Mouse (Mus musculus) kidney, embryonic 15.5 days (tissue): Measurements from ENCODE around the gene Stra6. TPM values are rescaled to one million over a fixed set of nuclear protein-coding genes. Genes with fewer than 3 reads are reported as not detected.

ENCODE experiments used
- ATAC-seq: fragments of 200-750 bp; cut with Nextera tagmentation; replicated peaks from 2 replicates; pipeline ENCODE4 v1.8.0; 2017; ENCODE audit warnings: moderate TSS enrichment; ENCODE audit not compliant: low FRiP score
- H3K27ac ChIP-seq: fragments of 300-500 bp; sonication (generic); 2 replicates; pipeline ENCODE4 v1.5.1; 2015; ENCODE audit warnings: mild to moderate bottlenecking, inconsistent platforms
- H3K27me3 ChIP-seq: fragments of 300-500 bp; sonication (generic); 2 replicates; pipeline ENCODE4 v1.6.1; 2015; ENCODE audit warnings: inconsistent platforms
- H3K36me3 ChIP-seq: fragments of 300-500 bp; sonication (generic); 2 replicates; pipeline ENCODE4 v1.6.1; 2015; ENCODE audit warnings: inconsistent platforms
- H3K4me1 ChIP-seq: fragments of 300-500 bp; sonication (generic); 2 replicates; pipeline ENCODE4 v1.6.1; 2015; ENCODE audit warnings: inconsistent platforms
- H3K4me2 ChIP-seq: fragments of 300-500 bp; sonication (generic); 2 replicates; pipeline ENCODE4 v1.6.1; 2015; ENCODE audit warnings: moderate library complexity, mild to moderate bottlenecking, inconsistent platforms
- H3K4me3 ChIP-seq: fragments of 300-500 bp; sonication (generic); replicated peaks from 2 replicates; pipeline ENCODE4 v1.5.1; 2015; ENCODE audit warnings: mild to moderate bottlenecking, inconsistent platforms
- H3K9ac ChIP-seq: fragments of 300-500 bp; sonication (generic); 2 replicates; pipeline ENCODE4 v1.6.1; 2015; ENCODE audit warnings: mild to moderate bottlenecking, inconsistent platforms
- H3K9me3 ChIP-seq: fragments of 300-500 bp; sonication (generic); replicated peaks from 2 replicates; pipeline ENCODE4 v1.6.1; 2016; ENCODE audit warnings: inconsistent platforms
- WGBS: fragments of 180-500 bp; shearing (Covaris S2); methylation state at CpG from one replicate; pipeline ENCODE4 v1.1.7; 2015; ENCODE audit warnings: mixed read lengths; 5-methylcytosine and 5-hydroxymethylcytosine counted together
- polyA plus RNA-seq: library from polyadenylated mRNA; unstranded; fragments of >200 nt; fragmentation: Nextera tagmentation; extraction: Ambion mirVana; gene quantifications from 2 replicates; pipeline ENCODE4 v1.2.1, GENCODE M21; 2015

The Stra6 gene
- polyA plus RNA-seq, 1 experiment from 2014 or later: 29.7 TPM

GRCm38 (mm10) chr9:58116024-58116651, 52.5 kb downstream of the Stra6 start:
- Histone ChIP-seq H3K9ac (0 out of 2 replicates have a peak overlapping the region, but pooled peaks have one; percentile 8), H3K36me3 (no peaks in the 10 kb centered on the region), H3K27ac (peak overlapping the region; percentile 63), H3K9me3 (no peaks in the 10 kb centered on the region), H3K27me3 (peaks cover 12% of the 10 kb centered on the region; the same call in 1 of the 2 replicates), H3K4me1 (peaks cover 64% of the 10 kb centered on the region), H3K4me3 (no peak overlapping the region), H3K4me2 (no peak overlapping the region)
- 33% methylated on average over 7 of the region's 7 CpGs for WGBS
- ATAC-seq: no peak; the same call in 1 of the 2 replicates

GRCm38 (mm10) chr9:58118671-58119070, 55.1 kb downstream of the Stra6 start, which contains the start of gene Ccdc33:
Ccdc33 (minus strand) TSS chr9:58118823.
- no peak for ATAC-seq
- peaks cover 46% of the 10 kb centered on the region for H3K4me1 ChIP-seq
- no peak within 1 kb of the TSS for H3K27ac ChIP-seq
- no peak within 1 kb of the TSS for H3K4me3 ChIP-seq
- WGBS: 12% methylated on average over 2 of the region's 2 CpGs
- no peak within 1 kb of the TSS for H3K4me2 ChIP-seq
- no peaks in the 10 kb centered on the region for H3K36me3 ChIP-seq
- H3K9me3 ChIP-seq: no peaks in the 10 kb centered on the region
- peaks cover 12% of the 10 kb centered on the region; the same call in 1 of the 2 replicates for H3K27me3 ChIP-seq
- no peak within 1 kb of the TSS for H3K9ac ChIP-seq

- Histone ChIP-seq H3K27me3 (0 out of 2 replicates have a peak, but pooled peaks cover 7% of the 10 kb centered on the region), H3K4me2 (no peak overlapping the region), H3K9ac (no peak overlapping the region), H3K36me3 (no peaks in the 10 kb centered on the region), H3K9me3 (no peaks in the 10 kb centered on the region), H3K4me3 (no peak overlapping the region), H3K4me1 (peaks cover 50% of the 10 kb centered on the region), H3K27ac (0 out of 2 replicates have a peak overlapping the region, but pooled peaks have one; percentile 18)
- ATAC-seq: no peak
- 38% methylated on average over 3 of the region's 3 CpGs for WGBS
Measured at GRCm38 (mm10) chr9:58125085-58125484, 61.5 kb downstream of the Stra6 start.

GRCm38 (mm10) chr9:58125811-58126210, 62.2 kb downstream of the Stra6 start:
- H3K4me3 ChIP-seq: no peak overlapping the region
- H3K27ac ChIP-seq: no peak overlapping the region
- 0 out of 2 replicates have a peak, but pooled peaks cover 8% of the 10 kb centered on the region for H3K27me3 ChIP-seq
- peaks cover 57% of the 10 kb centered on the region for H3K4me1 ChIP-seq
- no peaks in the 10 kb centered on the region for H3K9me3 ChIP-seq
- 26% methylated on average over 4 of the region's 4 CpGs for WGBS
- H3K9ac ChIP-seq: no peak overlapping the region
- H3K36me3 ChIP-seq: no peaks in the 10 kb centered on the region
- no peak for ATAC-seq
- no peak overlapping the region for H3K4me2 ChIP-seq

GRCm38 (mm10) chr9:58128926-58129413, 65.4 kb downstream of the Stra6 start:
- Histone ChIP-seq H3K27me3 (0 out of 2 replicates have a peak, but pooled peaks cover 8% of the 10 kb centered on the region), H3K4me3 (0 out of 2 replicates have a peak overlapping the region, but pooled peaks have one; percentile 2), H3K36me3 (no peaks in the 10 kb centered on the region), H3K9ac (no peak overlapping the region), H3K9me3 (no peaks in the 10 kb centered on the region), H3K27ac (peak overlapping the region; percentile 84), H3K4me2 (peak overlapping the region; percentile 49), H3K4me1 (peaks cover 79% of the 10 kb centered on the region)
- 7% methylated on average over 13 of the region's 13 CpGs for WGBS
- peak; percentile 34; the same call in 1 of the 2 replicates for ATAC-seq

- H3K27me3 ChIP-seq: 0 out of 2 replicates have a peak, but pooled peaks cover 8% of the 10 kb centered on the region
- H3K36me3 ChIP-seq: no peaks in the 10 kb centered on the region
- H3K27ac ChIP-seq: peak overlapping the region; percentile 84
- H3K9me3 ChIP-seq: no peaks in the 10 kb centered on the region
- H3K4me2 ChIP-seq: peak overlapping the region; percentile 49
- H3K4me1 ChIP-seq: peaks cover 83% of the 10 kb centered on the region
- no peak overlapping the region for H3K9ac ChIP-seq
- no peak for ATAC-seq
- 11% methylated on average over 8 of the region's 8 CpGs for WGBS
- H3K4me3 ChIP-seq: 0 out of 2 replicates have a peak overlapping the region, but pooled peaks have one; percentile 0
Measured at GRCm38 (mm10) chr9:58129508-58129907, 65.9 kb downstream of the Stra6 start.

DNA sequence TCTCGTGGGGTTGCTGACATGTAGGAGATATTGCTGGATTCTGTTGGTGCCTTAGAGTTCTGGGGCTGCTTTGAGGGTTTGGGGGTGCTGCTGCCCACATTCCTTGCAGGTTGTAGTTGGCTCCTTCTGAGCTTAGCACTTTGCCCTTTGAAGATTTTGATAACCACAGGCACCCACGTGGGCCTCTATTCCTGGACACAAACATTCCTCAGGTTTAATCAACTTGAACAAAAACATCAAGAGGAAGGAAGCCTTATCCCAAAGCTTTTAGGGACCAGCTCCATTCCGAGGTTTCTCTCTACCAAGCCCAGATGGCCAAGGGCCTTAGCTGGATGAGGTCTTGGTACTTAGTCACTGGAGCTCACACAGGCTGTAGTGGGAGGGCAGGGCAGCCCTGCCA, 67.3 kb downstream of the Stra6 start:
- 0 out of 2 replicates have a peak, but pooled peaks cover 8% of the 10 kb centered on the region for H3K27me3 ChIP-seq
- no peak overlapping the region for H3K9ac ChIP-seq
- ATAC-seq: no peak
- no peaks in the 10 kb centered on the region for H3K9me3 ChIP-seq
- WGBS: 24% methylated on average over 3 of the region's 3 CpGs
- no peak overlapping the region for H3K4me2 ChIP-seq
- H3K36me3 ChIP-seq: no peaks in the 10 kb centered on the region
- peaks cover 87% of the 10 kb centered on the region for H3K4me1 ChIP-seq
- H3K27ac ChIP-seq: peak overlapping the region; percentile 58; the same call in 1 of the 2 replicates
- no peak overlapping the region for H3K4me3 ChIP-seq

DNA sequence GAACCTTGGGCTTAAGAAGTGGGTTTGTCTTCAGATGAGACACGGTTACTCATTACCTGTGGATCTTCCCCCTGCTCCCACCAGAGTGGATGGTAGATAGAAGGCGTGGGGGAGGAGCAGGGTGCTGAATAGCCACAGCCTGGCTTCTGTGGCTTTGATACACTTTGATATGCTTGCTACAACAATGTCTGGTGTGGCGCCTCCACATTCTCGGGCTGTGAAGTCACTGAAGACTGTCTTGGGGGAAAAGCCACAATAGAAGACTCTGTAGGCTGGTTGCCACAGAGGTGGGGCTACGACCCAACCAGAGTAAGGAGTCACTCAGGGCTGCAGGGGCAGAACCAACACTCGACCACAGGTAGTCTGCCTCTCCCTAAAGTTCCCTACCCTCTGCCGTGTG, 68.1 kb downstream of the Stra6 start:
- Histone ChIP-seq H3K27me3 (0 out of 2 replicates have a peak, but pooled peaks cover 8% of the 10 kb centered on the region), H3K4me3 (no peak overlapping the region), H3K27ac (no peak overlapping the region; the same call in 1 of the 2 replicates), H3K36me3 (no peaks in the 10 kb centered on the region), H3K9me3 (no peaks in the 10 kb centered on the region), H3K4me1 (peaks cover 92% of the 10 kb centered on the region), H3K4me2 (no peak overlapping the region), H3K9ac (no peak overlapping the region)
- 66% methylated on average over 7 of the region's 7 CpGs for WGBS
- ATAC-seq: no peak

- Histone ChIP-seq H3K4me3 (peak overlapping the region; percentile 10; the same call in 1 of the 2 replicates), H3K36me3 (no peaks in the 10 kb centered on the region), H3K27ac (peak overlapping the region; percentile 83), H3K9ac (no peak overlapping the region), H3K9me3 (no peaks in the 10 kb centered on the region), H3K4me2 (peak overlapping the region; percentile 46), H3K27me3 (0 out of 2 replicates have a peak, but pooled peaks cover 3% of the 10 kb centered on the region), H3K4me1 (peaks cover 84% of the 10 kb centered on the region)
- 4% methylated on average over 13 of the region's 17 CpGs for WGBS
- ATAC-seq: peak; percentile 45
Measured at GRCm38 (mm10) chr9:58133893-58134884, 70.6 kb downstream of the Stra6 start.

DNA sequence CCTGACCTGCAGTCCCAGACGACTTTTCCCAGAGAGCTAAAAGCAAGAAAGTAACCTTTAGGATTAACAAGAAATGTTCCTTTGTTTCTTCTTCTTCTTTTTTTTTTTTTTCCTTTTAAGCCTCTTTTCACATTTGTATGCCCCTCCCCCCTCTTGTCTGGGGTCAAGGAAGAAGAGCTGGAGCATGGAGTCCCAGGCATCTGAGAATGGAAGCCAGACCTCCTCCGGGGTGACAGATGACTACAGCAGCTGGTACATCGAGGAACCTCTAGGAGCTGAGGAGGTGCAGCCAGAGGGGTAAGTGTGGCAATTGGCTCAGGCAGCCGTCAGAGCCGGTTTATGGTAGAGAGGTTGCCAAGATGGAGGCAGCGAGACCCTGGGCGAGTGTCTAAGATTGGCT, 71.3 kb downstream of the Stra6 start:
- Histone ChIP-seq H3K4me2 (peak overlapping the region; percentile 46), H3K27me3 (0 out of 2 replicates have a peak, but pooled peaks cover 3% of the 10 kb centered on the region), H3K27ac (peak overlapping the region; percentile 83), H3K4me1 (peaks cover 84% of the 10 kb centered on the region), H3K4me3 (peak overlapping the region; percentile 23), H3K9me3 (no peaks in the 10 kb centered on the region), H3K36me3 (no peaks in the 10 kb centered on the region), H3K9ac (no peak overlapping the region)
- WGBS: 18% methylated on average over 7 of the region's 7 CpGs
- no peak for ATAC-seq

DNA sequence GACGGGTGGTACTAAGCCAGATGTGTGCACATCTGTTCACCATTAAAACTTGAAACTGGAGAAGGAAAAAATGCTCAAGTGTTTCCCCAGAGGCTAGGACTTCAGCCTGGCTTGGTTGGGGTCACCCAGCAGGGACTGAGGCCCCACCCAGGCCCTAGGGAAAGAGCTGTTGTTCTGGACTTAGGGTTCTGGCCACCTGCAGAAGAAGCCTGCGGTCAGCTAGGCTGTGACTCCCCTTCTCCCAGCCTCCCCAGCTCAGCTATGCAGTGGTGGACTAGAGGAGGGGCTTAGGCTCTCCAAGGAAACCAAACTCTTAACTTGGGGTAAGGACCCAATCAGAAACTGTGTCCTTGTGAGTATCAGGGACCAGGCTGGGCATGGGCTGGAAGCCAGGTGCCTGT, 72.3 kb downstream of the Stra6 start:
- Histone ChIP-seq H3K27me3 (no peaks in the 10 kb centered on the region), H3K4me3 (peak overlapping the region; percentile 23), H3K27ac (peak overlapping the region; percentile 83; the same call in 1 of the 2 replicates), H3K9ac (no peak overlapping the region), H3K4me2 (peak overlapping the region; percentile 46), H3K9me3 (no peaks in the 10 kb centered on the region), H3K4me1 (peaks cover 84% of the 10 kb centered on the region), H3K36me3 (0 out of 2 replicates have a peak, but pooled peaks cover under 1% of the 10 kb centered on the region)
- peak; percentile 31; the same call in 1 of the 2 replicates for ATAC-seq
- WGBS: 13% methylated on average over 2 of the region's 2 CpGs
